Mouse (Mus musculus) heart, embryonic 14.5 days (tissue): ENCODE results near the gene Aqr. TPM values are rescaled to one million over a fixed set of nuclear protein-coding genes. Genes with fewer than 3 reads are reported as not detected.

Source experiments
- ATAC-seq: fragments of 200-750 bp; cut with Nextera tagmentation; 2 replicates; pipeline ENCODE4 v1.8.0; 2017; ENCODE audit warnings: low read depth, moderate TSS enrichment; ENCODE audit not compliant: insufficient number of reproducible peaks, insufficient read depth, low FRiP score
- H3K27ac ChIP-seq, 2 experiments: fragments of 200-500 bp in 1 of 2; fragments of 300-500 bp in 1 of 2; sonication (generic) in 1 of 2; replicated peaks in 1 of 2; 2 replicates each; pipeline ENCODE4 v1.5.1; 2012 to 2014; ENCODE audit warnings: low read depth in 2 of 2, low read length in 2 of 2, control low read depth in 1 of 2, mild to moderate bottlenecking in 1 of 2, mixed read lengths in 1 of 2; ENCODE audit not compliant: control insufficient read depth in 1 of 2, insufficient read depth in 1 of 2
- H3K27me3 ChIP-seq: fragments of 300-500 bp; sonication (generic); 2 replicates; pipeline ENCODE4 v1.6.1; 2014; ENCODE audit warnings: mild to moderate bottlenecking, low read length, control low read depth; ENCODE audit not compliant: control insufficient read depth, insufficient read depth
- H3K36me3 ChIP-seq: fragments of 300-500 bp; sonication (generic); 2 replicates; pipeline ENCODE4 v1.6.1; 2014; ENCODE audit warnings: mild to moderate bottlenecking, control low read depth, low read length, mixed read lengths; ENCODE audit not compliant: control insufficient read depth, insufficient read depth
- H3K4me1 ChIP-seq, 2 experiments: fragments of 200-500 bp in 1 of 2; fragments of 300-500 bp in 1 of 2; sonication (generic) in 1 of 2; 2 replicates each; pipeline ENCODE4 v1.6.1; 2012 to 2014; ENCODE audit warnings: low read length in 2 of 2, control low read depth in 1 of 2, mixed read lengths in 1 of 2; ENCODE audit not compliant: control insufficient read depth in 2 of 2, insufficient read depth in 2 of 2
- H3K4me2 ChIP-seq: fragments of 300-500 bp; sonication (generic); 2 replicates; pipeline ENCODE4 v1.6.1; 2014; ENCODE audit warnings: mild to moderate bottlenecking, low read length
- H3K4me3 ChIP-seq, 2 experiments: fragments of 200-500 bp in 1 of 2; fragments of 300-500 bp in 1 of 2; sonication (generic) in 1 of 2; 2 replicates each; pipeline ENCODE4 v1.5.1; 2012 to 2014; ENCODE audit warnings: low read length in 2 of 2, mild to moderate bottlenecking in 2 of 2, control low read depth in 1 of 2, low read depth in 1 of 2, moderate library complexity in 1 of 2; ENCODE audit not compliant: control insufficient read depth in 1 of 2, insufficient read depth in 1 of 2
- H3K9ac ChIP-seq: fragments of 300-500 bp; sonication (generic); 2 replicates; pipeline ENCODE4 v1.6.1; 2014; ENCODE audit warnings: mild to moderate bottlenecking, low read length
- H3K9me3 ChIP-seq: fragments of 300-500 bp; sonication (generic); 2 replicates; pipeline ENCODE4 v1.6.1; 2016; ENCODE audit warnings: low read length, control low read depth; ENCODE audit not compliant: control insufficient read depth
- WGBS: fragments of 180-500 bp; shearing (Covaris S2); extraction: QIAGEN DNeasy Blood & Tissue Kit; methylation state at CpG from one replicate; pipeline ENCODE4 v1.1.7; 2014; 5-methylcytosine and 5-hydroxymethylcytosine counted together
- polyA plus RNA-seq: library from polyadenylated mRNA; unstranded; fragments of >200 nt; fragmentation: Nextera tagmentation; extraction: Ambion mirVana; gene quantifications from 2 replicates; pipeline ENCODE4 v1.2.1, GENCODE M21; 2014

Aqr gene
- polyA plus RNA-seq, 1 experiment from 2014 or later = 30.6 TPM

- Histone ChIP-seq H3K27me3 (no peaks in the 10 kb centered on the region), H3K4me3 (no peak overlapping the region), H3K9ac (no peak overlapping the region), H3K9me3 (no peaks in the 10 kb centered on the region), H3K4me2 (no peak overlapping the region), H3K36me3 (peaks cover 26% of the 10 kb centered on the region), H3K4me1 (peaks cover 0 to 11% of the 10 kb centered on the region in 2 experiments; a peak in 2 of 4 replicates), H3K27ac (no peak overlapping the region)
- ATAC-seq = no peak
- 78% methylated on average over 5 of the region's 5 CpGs for WGBS
Measured at GRCm38 (mm10) chr2:114196421-114196820, 9.6 kb upstream of the Aqr start.

GRCm38 (mm10) chr2:114177802-114178733 is 8.8 kb downstream of the Aqr start:
- Histone ChIP-seq H3K4me3 (no peak overlapping the region), H3K27me3 (no peaks in the 10 kb centered on the region), H3K9me3 (no peaks in the 10 kb centered on the region), H3K9ac (no peak overlapping the region), H3K4me1 (peaks cover 0 to 8% of the 10 kb centered on the region in 2 experiments; a peak in 3 of 4 replicates), H3K4me2 (no peak overlapping the region), H3K27ac (no peak overlapping the region), H3K36me3 (no peaks in the 10 kb centered on the region)
- WGBS = 38% methylated on average over 4 of the region's 4 CpGs
- ATAC-seq = no peak

- under 1% methylated on average over 44 of the region's 44 CpGs for WGBS
Measured at GRCm38 (mm10) chr2:114174651-114175484, 12.0 kb downstream of the Aqr start.

GRCm38 (mm10) chr2:114173248-114173647 is 13.6 kb downstream of the Aqr start:
- Histone ChIP-seq H3K27me3 (no peaks in the 10 kb centered on the region), H3K27ac (no peak overlapping the region), H3K9me3 (no peaks in the 10 kb centered on the region), H3K4me1 (peaks cover 0 to 8% of the 10 kb centered on the region in 2 experiments; a peak in 3 of 4 replicates), H3K9ac (no peak overlapping the region), H3K4me2 (no peak overlapping the region), H3K4me3 (no peak overlapping the region), H3K36me3 (peaks cover 25% of the 10 kb centered on the region)
- ATAC-seq = no peak

More at GRCm38 (mm10) chr2:114174651-114175484, 12.0 kb downstream of the Aqr start:
- Histone ChIP-seq H3K4me1 (peaks cover 0 to 8% of the 10 kb centered on the region in 2 experiments; a peak in 3 of 4 replicates), H3K27me3 (no peaks in the 10 kb centered on the region), H3K9me3 (no peaks in the 10 kb centered on the region), H3K27ac (no peak overlapping the region), H3K9ac (peak overlapping the region; percentile 87), H3K36me3 (peaks cover 18% of the 10 kb centered on the region), H3K4me3 (peak overlapping the region; percentile 79 to 99), H3K4me2 (peak overlapping the region; percentile 96)
- ATAC-seq = peak; percentile 72

- peaks cover 63% of the 10 kb centered on the region for H3K36me3 ChIP-seq
- no peaks in the 10 kb centered on the region for H3K27me3 ChIP-seq
- H3K27ac ChIP-seq = no peak overlapping the region
- no peak overlapping the region for H3K4me2 ChIP-seq
- H3K4me1 ChIP-seq = no peaks in the 10 kb centered on the region
- H3K9ac ChIP-seq = no peak overlapping the region
- no peak overlapping the region for H3K4me3 ChIP-seq
- no peaks in the 10 kb centered on the region for H3K9me3 ChIP-seq
- ATAC-seq = no peak
Measured at GRCm38 (mm10) chr2:114167837-114168236, 19.0 kb downstream of the Aqr start.

- no peak overlapping the region for H3K4me2 ChIP-seq
- WGBS = 94% methylated on average over 1 of the region's 1 CpGs
- H3K27ac ChIP-seq = no peak overlapping the region
- H3K9ac ChIP-seq = no peak overlapping the region
- no peaks in the 10 kb centered on the region for H3K4me1 ChIP-seq
- peaks cover 83% of the 10 kb centered on the region for H3K36me3 ChIP-seq
- no peak for ATAC-seq
- H3K4me3 ChIP-seq = no peak overlapping the region
- no peaks in the 10 kb centered on the region for H3K27me3 ChIP-seq
- no peaks in the 10 kb centered on the region for H3K9me3 ChIP-seq
Measured at GRCm38 (mm10) chr2:114161978-114162377, 24.8 kb downstream of the Aqr start.

- WGBS = 52% methylated on average over 4 of the region's 4 CpGs
- no peak for ATAC-seq
- no peaks in the 10 kb centered on the region for H3K27me3 ChIP-seq
- H3K36me3 ChIP-seq = peaks cover 91% of the 10 kb centered on the region
- H3K9me3 ChIP-seq = no peaks in the 10 kb centered on the region
- no peak overlapping the region for H3K4me2 ChIP-seq
- no peaks in the 10 kb centered on the region for H3K4me1 ChIP-seq
- no peak overlapping the region for H3K9ac ChIP-seq
- H3K4me3 ChIP-seq = no peak overlapping the region
- H3K27ac ChIP-seq = no peak overlapping the region
Measured at GRCm38 (mm10) chr2:114157345-114157744, 29.5 kb downstream of the Aqr start.
